Mouse (Mus musculus): ENCODE results near the gene Grwd1.

Grwd1 gene

DNA sequence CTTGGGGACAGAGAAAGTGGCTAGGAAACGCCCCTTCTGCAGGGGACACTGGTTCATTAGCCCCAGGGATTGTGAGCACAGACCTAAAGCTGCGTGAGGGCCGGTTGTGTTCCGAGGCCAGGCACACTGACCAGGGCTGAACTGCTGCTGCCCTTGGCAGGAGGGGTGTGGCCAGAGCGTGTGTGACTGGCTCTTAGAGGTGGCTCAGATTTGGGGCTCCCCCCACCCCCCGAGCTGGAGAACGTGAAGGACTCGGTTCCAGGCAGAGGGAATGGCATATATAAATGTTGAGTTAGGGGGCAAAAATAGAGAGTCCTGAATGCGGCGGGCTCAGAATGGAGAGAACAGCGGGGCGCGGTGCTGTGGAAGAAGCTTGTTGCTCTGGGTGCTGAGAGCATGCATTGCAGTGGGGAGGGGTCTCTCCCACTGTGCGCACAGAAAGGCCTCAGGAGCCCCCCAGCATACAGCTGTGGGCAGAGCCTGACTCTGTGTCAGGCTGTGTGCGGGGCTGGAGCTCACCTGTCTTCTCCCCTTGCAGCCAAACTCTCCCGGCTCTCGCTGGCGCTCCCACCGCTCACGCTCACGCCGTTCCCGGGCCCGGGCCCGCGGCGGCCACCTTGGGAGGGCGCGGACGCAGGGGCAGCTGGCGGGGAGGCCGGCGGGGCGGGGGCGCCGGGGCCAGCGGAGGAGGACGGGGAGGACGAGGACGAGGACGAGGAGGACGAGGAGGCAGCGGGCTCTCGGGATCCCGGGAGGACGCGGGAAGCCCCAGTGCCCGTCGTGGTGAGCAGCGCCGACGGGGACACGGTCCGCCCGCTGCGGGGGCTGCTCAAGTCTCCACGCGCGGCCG, 32.9 kb downstream of the Grwd1 start:
- peak in 1 of 2 experiments; percentile 23 for DNase-seq

DNA sequence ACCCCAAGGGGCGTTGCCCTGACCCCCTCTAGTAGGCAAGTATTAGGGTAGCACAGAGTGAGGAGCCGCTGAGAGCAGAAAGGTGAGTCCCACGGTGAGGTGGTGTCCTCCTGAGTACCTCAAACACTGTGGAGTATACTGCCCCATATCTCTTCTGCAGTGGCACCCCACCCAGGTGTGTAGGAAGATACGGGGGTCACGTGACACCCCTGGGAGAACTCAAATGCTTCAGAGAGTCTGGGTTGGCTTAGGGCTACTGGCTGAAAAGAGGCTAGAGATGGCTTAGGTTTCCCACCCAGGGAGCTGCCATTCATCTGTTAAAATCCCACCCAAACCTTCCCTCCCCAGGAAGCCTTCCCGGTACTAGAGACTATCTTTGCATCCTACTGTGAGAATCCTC, 33.8 kb downstream of the Grwd1 start:
- DNase-seq, result no peak

DNA sequence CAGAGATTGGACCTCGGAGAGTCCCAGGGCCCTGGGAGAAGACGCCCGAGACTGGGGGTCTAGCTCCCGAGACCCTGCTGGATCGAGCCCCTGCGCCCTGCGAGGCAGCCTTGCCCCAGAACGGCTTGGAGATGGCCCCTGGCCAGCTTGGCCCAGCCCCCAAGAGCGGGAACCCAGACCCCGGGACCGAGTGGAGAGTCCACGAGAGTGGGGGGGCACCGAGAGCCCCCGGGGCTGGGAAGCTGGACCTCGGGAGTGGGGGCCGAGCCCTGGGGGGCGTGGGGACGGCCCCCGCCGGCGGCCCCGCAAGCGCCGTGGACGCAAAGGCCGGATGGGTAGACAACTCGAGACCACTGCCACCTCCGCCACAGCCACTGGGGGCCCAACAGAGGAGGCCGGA, 35.8 kb downstream of the Grwd1 start:
- DNase-seq, result no peak

DNA sequence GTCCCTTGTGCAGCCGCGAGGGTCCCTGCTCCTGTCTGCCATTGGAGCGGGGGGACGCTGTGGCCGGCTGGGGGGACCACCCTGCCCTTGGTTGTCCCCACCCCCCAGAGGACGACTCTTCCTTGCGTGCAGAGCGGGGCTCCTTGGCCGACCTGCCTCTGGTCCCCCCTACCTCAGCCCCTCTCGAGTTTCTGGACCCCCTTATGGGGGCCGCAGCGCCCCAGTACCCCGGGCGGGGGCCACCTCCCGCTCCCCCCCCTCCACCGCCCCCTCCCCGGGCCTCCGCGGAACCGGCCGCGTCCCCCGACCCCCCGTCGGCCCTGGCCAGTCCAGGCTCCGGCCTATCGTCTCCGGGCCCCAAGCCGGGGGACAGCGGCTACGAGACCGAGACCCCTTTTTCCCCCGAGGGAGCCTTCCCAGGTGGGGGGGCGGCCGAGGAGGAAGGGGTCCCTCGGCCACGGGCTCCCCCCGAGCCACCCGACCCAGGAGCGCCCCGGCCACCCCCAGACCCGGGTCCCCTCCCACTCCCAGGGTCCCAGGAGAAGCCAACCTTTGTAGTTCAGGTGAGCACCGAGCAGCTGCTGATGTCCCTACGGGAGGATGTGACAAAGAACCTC, 36.7 kb downstream of the Grwd1 start:
- no peak for DNase-seq

DNA sequence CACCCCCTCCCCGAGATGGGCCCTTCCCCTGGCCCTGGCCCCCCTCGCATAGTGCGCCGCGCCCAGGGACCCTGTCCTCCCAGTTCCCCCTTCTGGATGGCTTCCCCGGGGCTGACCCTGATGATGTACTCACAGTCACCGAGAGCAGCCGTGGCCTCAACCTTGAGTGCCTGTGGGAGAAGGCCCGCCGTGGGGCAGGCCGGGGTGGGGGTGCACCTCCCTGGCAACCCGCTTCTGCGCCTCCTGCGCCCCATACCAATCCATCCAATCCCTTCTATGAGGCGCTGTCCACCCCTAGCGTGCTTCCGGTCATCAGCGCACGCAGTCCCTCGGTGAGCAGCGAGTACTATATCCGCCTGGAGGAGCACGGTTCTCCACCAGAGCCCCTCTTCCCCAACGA, 37.5 kb downstream of the Grwd1 start:
- no peak for DNase-seq

DNA sequence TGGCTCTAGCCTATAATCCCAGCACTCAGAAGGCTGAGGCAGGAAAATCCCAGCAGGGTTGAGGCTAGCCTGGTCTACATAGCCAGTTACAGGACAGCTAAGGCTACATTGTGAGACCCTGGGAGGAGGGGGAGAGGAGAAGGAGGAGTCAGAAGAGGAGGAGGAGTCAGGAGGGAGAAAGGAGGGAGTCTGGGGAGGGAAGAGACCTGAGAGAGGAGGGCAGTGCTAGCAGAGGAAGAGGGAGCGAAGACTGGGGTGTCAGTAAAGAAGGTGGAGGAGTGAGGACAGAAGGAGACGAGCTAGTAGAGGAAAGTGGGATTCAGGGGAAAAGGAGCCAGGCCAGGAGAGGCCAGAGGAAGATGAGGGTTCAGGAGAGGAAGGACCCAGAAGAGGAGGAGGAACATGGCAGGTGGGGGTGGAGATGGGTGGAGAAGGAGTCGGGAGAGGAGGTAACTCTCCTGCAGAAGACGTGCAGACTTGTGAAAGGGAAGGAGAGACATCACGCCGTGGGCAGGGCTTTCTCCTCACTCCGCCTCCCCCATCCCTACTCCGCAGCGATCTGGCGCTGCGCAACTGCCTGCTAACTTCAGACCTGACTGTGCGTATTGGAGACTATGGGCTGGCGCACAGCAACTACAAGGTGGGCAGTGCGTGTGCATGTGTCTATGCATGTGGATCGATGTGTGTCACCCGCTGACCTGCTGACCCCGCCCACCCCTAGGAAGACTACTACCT, 38.8 kb downstream of the Grwd1 start:
- no peak for DNase-seq

DNA sequence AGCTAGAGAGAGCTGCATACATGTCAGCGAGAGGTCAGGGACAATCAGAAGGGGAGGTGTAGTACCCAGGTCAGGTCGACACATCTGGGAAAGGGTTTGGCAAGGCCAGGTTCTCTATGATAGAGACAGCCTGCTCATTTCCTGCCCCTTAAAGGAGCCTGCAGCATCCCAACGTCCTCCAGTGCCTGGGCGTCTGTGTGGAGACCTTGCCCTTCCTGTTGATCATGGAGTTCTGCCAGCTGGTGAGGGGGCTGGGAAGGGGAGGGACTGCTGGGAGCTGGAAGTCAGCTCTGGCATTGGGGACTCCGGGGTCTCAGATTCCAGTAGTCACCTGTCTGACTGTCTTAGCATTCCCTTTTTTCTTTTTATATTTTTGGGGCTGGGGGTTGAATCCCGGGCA, 40.0 kb downstream of the Grwd1 start:
- no peak for DNase-seq

DNA sequence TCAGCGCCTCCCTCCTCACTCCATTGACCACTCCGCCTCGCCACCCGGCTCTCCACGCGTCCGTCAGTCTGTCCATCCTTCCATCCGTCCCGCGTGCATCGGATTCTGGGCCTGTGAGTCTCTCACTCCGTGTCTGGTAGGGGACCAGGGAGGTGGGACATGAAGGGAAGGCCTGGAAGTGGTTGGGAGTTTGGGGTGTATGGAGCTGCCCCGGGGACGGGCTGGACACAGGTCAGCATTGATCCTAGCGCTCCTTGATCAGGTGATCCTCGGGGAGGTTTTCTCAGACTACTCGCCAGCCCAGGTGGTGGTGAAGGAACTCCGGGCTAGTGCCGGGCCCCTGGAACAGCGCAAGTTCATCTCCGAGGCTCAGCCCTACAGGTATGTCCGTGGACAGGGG, 43.1 kb downstream of the Grwd1 start:
- no peak for DNase-seq

DNA sequence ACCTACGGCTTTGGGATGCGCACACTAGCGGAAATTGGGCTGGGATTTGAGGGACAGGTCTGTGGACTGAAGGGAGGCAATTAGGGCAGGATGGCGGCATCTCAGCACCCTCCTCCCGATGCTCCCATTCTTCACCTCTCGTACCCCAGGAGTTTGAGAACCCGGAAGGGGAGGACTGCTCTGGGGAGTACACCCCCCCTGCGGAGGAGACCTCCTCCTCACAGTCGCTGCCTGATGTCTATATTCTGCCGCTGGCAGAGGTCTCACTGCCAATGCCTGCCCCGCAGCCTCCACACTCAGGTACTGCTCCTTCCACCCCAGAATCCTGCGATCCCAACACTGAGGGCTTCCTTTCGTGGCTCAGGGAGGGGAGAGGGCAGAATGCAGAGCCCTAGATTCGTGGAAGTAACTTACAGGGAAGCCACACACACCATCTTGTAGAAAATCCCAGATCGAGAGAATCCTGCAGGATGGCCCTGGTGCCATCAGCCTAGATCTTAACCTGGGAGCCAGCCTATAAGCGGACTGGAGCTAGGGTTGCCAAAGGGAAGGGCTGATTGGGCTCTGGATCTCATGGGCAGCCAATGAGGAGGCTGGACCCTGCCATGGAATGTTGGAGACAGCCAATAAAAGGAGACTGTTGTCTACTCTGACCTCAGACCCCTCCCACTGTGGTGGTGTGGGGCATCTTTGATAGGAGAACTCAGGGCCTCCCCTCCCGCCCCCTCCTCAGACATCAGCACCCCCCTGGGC, 43.9 kb downstream of the Grwd1 start:
- DNase-seq, result no peak

DNA sequence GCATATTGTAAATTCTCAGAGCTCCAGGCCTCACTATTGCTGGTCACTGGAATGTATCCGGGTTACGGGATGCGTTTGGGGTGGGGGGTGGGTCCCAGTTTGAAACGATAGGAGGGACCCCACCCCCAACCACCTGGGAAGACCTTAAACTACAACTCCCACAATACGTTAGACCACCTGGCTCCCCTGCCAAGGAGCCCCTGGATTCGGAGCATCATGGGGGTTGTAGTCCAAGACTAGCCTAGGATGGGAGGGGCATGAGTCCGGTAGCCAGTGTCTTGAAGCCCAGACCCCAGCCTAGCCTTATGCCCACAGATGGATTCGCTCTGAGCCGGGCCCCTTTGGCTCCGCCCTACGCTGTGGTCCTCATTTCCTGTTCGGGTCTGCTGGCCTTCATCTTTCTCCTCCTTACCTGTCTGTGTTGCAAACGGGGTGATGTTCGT, 44.6 kb downstream of the Grwd1 start:
- DNase-seq, result no peak

DNA sequence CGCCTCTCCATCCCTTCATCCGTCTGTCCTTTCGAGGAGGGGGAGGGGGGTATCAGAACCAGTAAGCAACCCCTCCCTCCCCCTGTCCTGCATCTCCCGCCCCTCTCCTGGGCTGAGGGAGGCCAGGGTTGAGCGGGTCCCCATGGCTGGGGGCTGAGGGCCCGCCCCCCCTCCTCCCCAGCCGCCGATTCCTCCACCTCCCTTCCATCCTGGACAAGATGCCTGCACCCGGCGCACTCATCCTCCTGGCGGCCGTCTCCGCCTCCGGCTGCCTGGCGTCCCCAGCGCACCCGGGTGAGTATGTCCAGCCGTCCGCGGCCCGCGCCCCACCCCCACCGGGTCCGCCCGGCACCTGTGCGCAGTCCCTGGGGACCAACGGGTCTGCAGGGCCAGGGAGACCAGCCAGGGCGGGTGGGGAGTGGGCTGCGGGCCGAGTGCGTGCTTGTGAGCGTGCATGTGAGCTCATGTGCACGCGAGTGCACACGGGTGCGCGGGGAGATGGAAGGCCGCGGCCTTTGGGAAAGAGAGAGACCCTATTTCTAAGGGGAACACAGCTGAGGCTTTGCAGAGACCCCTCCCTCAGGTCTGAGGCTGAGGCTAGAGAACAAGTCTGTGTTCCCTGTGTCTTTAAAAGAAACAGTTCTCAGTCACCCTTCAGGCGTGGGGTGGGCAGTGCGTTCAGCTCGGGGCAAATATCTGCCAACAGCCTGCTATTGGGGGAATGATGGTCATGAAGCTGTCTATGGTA, 45.2 kb downstream of the Grwd1 start:
- no peak for DNase-seq

DNA sequence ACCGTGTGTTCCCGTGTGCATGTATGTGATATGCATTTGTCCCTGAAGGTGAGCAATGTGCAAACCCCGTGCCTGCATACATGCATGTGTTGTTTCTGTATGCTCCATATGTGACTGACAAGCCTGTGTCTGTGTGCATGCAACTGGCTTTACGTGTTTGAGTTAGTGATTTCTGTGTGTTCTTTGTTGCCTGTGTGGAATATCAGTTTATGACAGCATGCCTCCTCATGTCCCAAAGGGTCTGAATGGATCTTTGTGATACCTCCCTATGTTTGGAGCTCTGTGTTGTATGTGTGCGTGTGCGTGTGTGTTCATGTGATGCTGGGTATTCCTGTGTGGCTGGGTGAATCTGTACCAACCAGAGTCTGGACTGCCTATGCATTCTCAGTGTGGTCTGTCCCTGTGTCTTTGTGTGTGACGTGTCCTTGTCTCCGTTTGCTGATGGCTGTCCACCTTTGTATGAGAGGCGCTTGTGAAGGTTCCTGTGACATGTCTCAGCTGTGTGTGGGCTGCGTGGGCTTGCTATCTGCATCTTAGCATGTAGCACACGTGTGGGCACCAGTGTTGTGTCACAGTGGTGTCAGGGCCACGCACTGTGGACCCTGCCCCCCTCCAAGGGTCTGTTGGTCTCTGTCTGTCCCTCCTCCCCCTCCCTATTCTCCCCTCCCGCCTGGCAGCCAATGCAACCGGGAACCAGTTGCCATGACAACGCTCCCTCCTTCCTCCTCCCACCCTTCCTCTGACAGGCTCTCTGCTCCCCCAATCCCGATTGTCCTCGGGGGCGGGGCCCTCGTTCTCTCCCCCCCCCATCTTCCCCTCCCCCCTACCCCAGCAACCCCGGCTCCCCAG, 46.0 kb downstream of the Grwd1 start, which contains the start of gene Sult2b1:
Sult2b1 (minus strand) TSS at position 146 of the 849 bp plus-strand sequence.
- no peak for DNase-seq

DNA sequence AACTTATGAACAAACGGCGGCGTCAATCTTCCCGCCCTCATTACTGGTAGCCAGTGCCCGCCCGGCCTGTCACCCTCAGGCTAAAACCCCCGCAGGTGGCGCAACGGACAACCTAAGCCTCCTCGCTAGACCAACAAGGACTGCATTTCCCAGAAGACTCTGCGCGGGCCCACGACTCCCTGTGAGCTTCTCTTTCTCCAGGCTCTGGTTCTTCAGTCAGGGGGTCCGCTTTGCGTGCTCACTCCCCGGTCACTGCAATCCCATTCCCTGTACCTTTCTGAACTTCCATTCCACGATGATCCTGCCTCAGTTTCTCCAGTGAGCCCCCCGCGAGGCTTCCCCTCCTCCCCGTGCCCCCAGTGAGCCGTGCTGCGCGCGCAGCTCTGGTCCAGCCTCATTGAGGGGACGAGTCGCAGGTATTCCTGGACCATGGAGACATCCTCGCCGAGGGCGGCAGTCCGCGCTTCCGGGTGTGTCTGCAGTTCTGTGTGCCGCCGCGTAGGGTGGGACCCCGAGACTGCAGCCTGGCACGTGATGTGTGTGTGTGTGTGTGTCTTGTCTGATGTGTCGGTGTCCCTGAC, 47.1 kb downstream of the Grwd1 start, which contains the start of gene Lmtk3:
Lmtk3 (plus strand) TSS at position 228 of the 581 bp plus-strand sequence.
- peak; percentile 77 to 87 for DNase-seq

DNA sequence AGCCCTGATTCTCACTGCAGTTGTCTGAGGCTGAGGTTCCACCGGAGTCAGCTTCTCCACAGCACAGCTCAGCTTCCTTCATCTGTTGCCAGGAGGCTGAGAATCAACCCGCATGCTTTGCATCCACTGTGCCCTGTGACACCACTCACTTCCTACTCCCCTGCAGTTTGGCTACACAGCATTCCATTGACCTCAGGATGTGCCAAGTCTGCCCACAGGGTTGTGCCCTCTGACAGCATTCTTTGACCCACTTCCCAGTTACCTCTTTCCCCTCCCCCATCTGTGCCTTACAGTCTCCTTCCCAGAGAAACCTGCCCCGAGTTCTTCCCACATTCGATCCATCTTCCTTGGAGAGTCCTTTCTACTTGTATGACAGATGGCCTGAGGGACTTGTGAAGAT, 48.5 kb downstream of the Grwd1 start:
- DNase-seq, result peak in 1 of 2 experiments; percentile 40

DNA sequence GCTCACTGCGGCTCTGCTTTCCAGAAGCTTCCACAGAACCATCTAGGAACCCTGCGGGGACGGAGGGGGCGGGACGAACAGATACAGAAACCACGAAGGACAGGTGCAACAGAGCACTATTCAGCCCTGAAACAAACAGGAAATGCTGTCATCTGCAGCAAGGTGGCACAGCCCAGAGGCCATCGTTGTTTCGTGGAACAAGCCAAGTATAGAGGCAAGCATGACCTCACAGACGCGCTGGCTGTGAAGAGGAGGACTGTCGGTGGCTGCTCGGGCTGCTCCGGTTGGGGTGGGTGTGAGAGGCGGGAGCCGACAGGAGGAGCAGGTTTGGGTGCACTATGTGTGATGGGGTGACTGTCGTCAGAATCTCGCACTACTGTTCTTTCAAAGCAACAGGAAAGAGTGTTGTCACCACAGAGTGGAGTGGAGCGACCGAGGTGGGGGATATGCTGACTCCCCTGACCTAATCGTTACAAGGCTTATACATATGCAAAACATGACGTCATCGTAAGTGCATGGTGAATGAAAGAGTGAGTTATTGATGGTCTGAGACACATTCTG, 51.6 kb downstream of the Grwd1 start:
- DNase-seq, result no peak

DNA sequence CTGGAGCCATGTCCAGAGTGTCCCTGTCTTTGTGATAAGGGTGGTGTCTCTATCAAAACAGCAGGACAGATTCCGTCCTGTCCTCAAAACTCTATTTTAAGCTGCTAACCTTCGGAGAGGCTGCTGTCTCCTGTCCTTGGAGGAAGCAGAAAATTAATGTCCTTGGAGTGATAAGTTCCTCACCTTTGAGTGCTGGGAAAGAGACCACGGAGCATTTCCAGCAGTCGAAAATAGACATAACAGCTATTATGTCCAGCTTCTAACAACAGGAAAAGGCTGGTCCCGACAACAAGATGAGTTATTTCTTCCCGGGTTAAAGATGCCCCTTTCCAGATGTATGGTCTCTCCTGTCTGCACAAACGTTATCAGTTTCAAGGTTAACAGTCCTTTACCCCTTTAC, 55.5 kb downstream of the Grwd1 start:
- no peak for DNase-seq

Data from lung, adult 18-20 months (tissue).